Mouse (Mus musculus) cerebellum, postnatal 10 days (tissue): ENCODE data around the gene Ucp3.
"Not testable (repeated sequence)": the region's sequence is repeated elsewhere in the genome, so short reads cannot be mapped to it uniquely, and the experiment has no call there.

Experiments
- DNase-seq, 2 experiments: peaks; one replicate each; pipeline ENCODE4 v3.0.0; 2021; ENCODE audit warnings: mixed read lengths in 2 of 2

The Ucp3 gene

GRCm38 (mm10) chr7:100474680-100475079 is 1.9 kb downstream of the Ucp3 start:
- peak; percentile 28 to 58 for DNase-seq

- peak; percentile 72 to 83 for DNase-seq
Measured at GRCm38 (mm10) chr7:100479100-100479822, 6.5 kb downstream of the Ucp3 start.

- peak; percentile 52 to 53 for DNase-seq
Measured at GRCm38 (mm10) chr7:100479823-100480164, 7.0 kb downstream of the Ucp3 start.

- DNase-seq, result peak; percentile 30 to 35
Measured at GRCm38 (mm10) chr7:100480175-100480574, 7.4 kb downstream of the Ucp3 start.

GRCm38 (mm10) chr7:100482046-100482445 is 9.3 kb downstream of the Ucp3 start:
- not testable (repeated sequence) for DNase-seq

- DNase-seq, result no peak
Measured at GRCm38 (mm10) chr7:100484493-100484892, 11.7 kb downstream of the Ucp3 start.

GRCm38 (mm10) chr7:100487301-100487700 is 14.5 kb downstream of the Ucp3 start:
- no peak for DNase-seq

GRCm38 (mm10) chr7:100488474-100489048 is 15.8 kb downstream of the Ucp3 start:
- peak in 1 of 2 experiments; percentile 60 for DNase-seq

GRCm38 (mm10) chr7:100492391-100493116 is 19.8 kb downstream of the Ucp3 start:
- no peak for DNase-seq

- peak; percentile 71 to 74 for DNase-seq
Measured at GRCm38 (mm10) chr7:100493117-100493483, 20.3 kb downstream of the Ucp3 start, which contains the start of gene Ucp2. Gene Ucp2, plus strand, starts transcription at chr7:100493337.

GRCm38 (mm10) chr7:100493484-100494414 is 21.0 kb downstream of the Ucp3 start:
- DNase-seq, result peak; percentile 59 to 63

GRCm38 (mm10) chr7:100494415-100494831 is 21.6 kb downstream of the Ucp3 start:
- no peak for DNase-seq

- no peak for DNase-seq
Measured at GRCm38 (mm10) chr7:100495042-100495441, 22.3 kb downstream of the Ucp3 start.

- DNase-seq, result peak; percentile 69 to 75
Measured at GRCm38 (mm10) chr7:100495581-100496251, 22.9 kb downstream of the Ucp3 start.

- no peak for DNase-seq
Measured at GRCm38 (mm10) chr7:100496371-100496770, 23.6 kb downstream of the Ucp3 start.

- no peak for DNase-seq
Measured at GRCm38 (mm10) chr7:100496791-100497190, 24.0 kb downstream of the Ucp3 start.

GRCm38 (mm10) chr7:100497402-100497801 is 24.6 kb downstream of the Ucp3 start:
- no peak for DNase-seq

- no peak for DNase-seq
Measured at GRCm38 (mm10) chr7:100497982-100498381, 25.2 kb downstream of the Ucp3 start.

GRCm38 (mm10) chr7:100499465-100499864 is 26.7 kb downstream of the Ucp3 start:
- DNase-seq, result no peak

GRCm38 (mm10) chr7:100500276-100500977 is 27.6 kb downstream of the Ucp3 start:
- DNase-seq, result peak in 1 of 2 experiments; percentile 31
